Mouse (Mus musculus) heart, embryonic 11.5 days (tissue): ENCODE measurements at regions not wholly inside any gene's neighbourhood (a gene's known extent, or its start where the extent isn't known, plus 50 kb on each side); places are given as distances from the start of the nearest gene placed in this dataset.

Experiments
- ATAC-seq: fragments of 200-750 bp; cut with Nextera tagmentation; replicated peaks from 2 replicates; pipeline ENCODE4 v1.8.0; 2017; ENCODE audit warnings: moderate library complexity; ENCODE audit not compliant: insufficient number of reproducible peaks, low FRiP score, low TSS enrichment
- H3K27ac ChIP-seq: fragments of 300-500 bp; sonication (generic); 2 replicates; pipeline ENCODE4 v1.5.1; 2014; ENCODE audit warnings: mild to moderate bottlenecking, low read depth, low read length
- H3K27me3 ChIP-seq: fragments of 300-500 bp; sonication (generic); 2 replicates; pipeline ENCODE4 v1.6.1; 2014; ENCODE audit warnings: mild to moderate bottlenecking, low read length, mixed read lengths; ENCODE audit not compliant: control insufficient read depth, insufficient read depth
- H3K36me3 ChIP-seq: fragments of 300-500 bp; sonication (generic); 2 replicates; pipeline ENCODE4 v1.6.1; 2014; ENCODE audit warnings: mild to moderate bottlenecking, low read length, moderate library complexity, mixed read lengths; ENCODE audit not compliant: control insufficient read depth, insufficient read depth
- H3K4me1 ChIP-seq: fragments of 300-500 bp; sonication (generic); 2 replicates; pipeline ENCODE4 v1.6.1; 2014; ENCODE audit warnings: low read length; ENCODE audit not compliant: control insufficient read depth, insufficient read depth
- H3K4me2 ChIP-seq: fragments of 300-500 bp; sonication (generic); 2 replicates; pipeline ENCODE4 v1.6.1; 2014; ENCODE audit warnings: mild to moderate bottlenecking, moderate library complexity
- H3K4me3 ChIP-seq: fragments of 300-500 bp; sonication (generic); 2 replicates; pipeline ENCODE4 v1.5.1; 2014; ENCODE audit warnings: low read depth, low read length
- H3K9ac ChIP-seq: fragments of 300-500 bp; sonication (generic); 2 replicates; pipeline ENCODE4 v1.6.1; 2014; ENCODE audit warnings: mild to moderate bottlenecking, low read depth, low read length, moderate library complexity
- H3K9me3 ChIP-seq: fragments of 300-500 bp; sonication (generic); replicated peaks from 2 replicates; pipeline ENCODE4 v1.6.1; 2016; ENCODE audit warnings: low read length; ENCODE audit not compliant: control insufficient read depth
- WGBS: fragments of 180-500 bp; shearing (Covaris S2); extraction: QIAGEN DNeasy Blood & Tissue Kit; methylation state at CpG from one replicate; pipeline ENCODE4 v1.1.7; 2014; ENCODE audit not compliant: insufficient replicate concordance; 5-methylcytosine and 5-hydroxymethylcytosine counted together

DNA sequence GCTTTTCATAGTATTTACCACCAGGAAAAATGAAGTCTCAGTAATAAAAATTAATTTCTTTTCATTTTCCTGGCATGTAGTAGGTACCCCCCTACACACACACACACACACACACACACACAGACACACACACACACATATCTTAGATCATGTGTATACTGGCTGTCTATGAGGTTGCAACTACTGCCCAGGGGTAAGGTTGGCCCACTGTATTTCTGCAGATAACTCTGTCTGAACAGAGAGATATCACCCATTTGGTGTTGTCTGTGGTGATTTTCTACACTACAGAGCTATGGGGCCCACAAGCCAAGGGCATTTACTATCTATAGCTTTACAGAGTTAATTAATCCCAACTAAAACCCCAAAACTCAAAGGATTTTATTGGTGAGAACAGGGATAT is 188.9 kb downstream of the Car2 start:
- H3K27me3 ChIP-seq: no peaks in the 10 kb centered on the region
- H3K4me2 ChIP-seq: no peak overlapping the region
- H3K4me1 ChIP-seq: no peaks in the 10 kb centered on the region
- H3K9ac ChIP-seq: no peak overlapping the region
- H3K27ac ChIP-seq: no peak overlapping the region
- no peaks in the 10 kb centered on the region for H3K9me3 ChIP-seq
- no peak overlapping the region for H3K4me3 ChIP-seq
- ATAC-seq: no peak
- H3K36me3 ChIP-seq: no peaks in the 10 kb centered on the region

DNA sequence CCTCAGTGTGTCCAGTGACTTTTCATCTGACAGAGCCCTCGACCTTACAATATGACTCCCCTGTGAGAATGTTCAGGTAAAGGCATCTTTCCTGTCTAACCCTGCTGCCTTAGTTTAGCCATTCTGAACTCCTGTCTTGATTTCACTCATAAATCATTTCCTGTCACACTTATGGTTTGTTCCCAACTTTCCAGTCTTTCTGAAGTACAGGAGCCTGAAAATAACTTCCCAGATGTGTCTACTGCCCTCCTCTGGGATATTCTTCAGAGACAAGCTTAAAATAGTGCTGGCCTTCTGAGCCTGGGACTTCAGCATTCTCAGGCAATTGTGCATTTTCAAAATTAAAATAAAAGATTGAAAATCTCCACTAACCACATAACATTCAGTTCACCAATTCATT is 204.1 kb downstream of the Car2 start:
- Histone ChIP-seq H3K27ac (no peak overlapping the region), H3K36me3 (no peaks in the 10 kb centered on the region), H3K9ac (no peak overlapping the region), H3K27me3 (no peaks in the 10 kb centered on the region), H3K4me2 (no peak overlapping the region), H3K4me3 (no peak overlapping the region), H3K9me3 (no peaks in the 10 kb centered on the region), H3K4me1 (no peaks in the 10 kb centered on the region)
- no peak for ATAC-seq
- WGBS: 84% methylated on average over 1 of the region's 1 CpGs

DNA sequence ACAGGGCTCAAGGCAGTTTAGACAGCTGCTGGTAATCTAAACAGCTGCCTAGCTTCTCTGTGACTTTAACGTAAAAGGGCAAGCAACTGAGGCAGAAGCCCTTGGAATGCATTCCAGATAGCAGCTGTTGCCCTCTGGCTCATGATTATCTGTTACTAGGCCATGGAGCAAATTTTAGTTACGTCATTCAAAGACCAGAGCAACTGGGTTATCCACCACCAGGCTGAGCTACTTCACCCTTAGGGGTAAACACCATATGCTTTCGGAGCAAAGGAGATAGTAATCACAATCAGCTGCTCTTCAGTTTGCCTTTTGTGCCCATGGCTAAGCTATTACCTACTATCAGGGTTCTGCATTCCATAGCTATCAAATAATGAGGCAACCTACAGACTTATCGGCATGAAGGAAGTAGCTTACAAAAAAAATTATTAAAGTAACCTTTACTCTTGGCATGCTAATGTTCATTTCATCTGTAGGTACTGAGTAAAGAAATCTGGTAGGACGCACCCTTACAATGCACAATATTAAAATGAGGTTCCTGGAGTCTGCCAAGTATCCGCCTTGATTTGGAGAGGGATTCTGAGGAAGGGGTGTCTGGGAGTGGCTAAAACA is 212.2 kb downstream of the Car2 start:
- H3K27me3 ChIP-seq: no peaks in the 10 kb centered on the region
- no peak overlapping the region for H3K9ac ChIP-seq
- H3K4me3 ChIP-seq: no peak overlapping the region
- no peak for ATAC-seq
- no peaks in the 10 kb centered on the region for H3K4me1 ChIP-seq
- no peak overlapping the region for H3K27ac ChIP-seq
- no peaks in the 10 kb centered on the region for H3K36me3 ChIP-seq
- WGBS: 47% methylated on average over 6 of the region's 6 CpGs
- no peaks in the 10 kb centered on the region for H3K9me3 ChIP-seq
- no peak overlapping the region for H3K4me2 ChIP-seq

DNA sequence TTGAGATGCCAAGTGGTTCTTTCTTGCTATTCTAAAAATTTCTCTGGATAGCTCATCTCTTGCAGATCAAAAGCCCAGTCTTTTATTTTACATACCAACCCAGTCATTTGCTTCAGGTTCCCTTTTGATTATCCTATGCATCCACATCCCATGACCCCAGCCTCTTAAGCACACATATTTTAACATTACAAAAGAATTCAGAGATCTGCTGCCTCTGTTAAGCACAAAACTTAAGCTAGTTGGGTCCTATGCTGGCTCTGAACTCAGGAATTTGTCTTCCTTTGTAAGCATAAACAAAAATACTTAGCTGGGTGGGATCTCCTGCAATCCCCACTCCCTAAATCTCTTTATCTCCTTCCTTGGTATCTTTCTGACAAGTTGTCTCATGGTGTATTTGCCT is 212.9 kb downstream of the Car2 start:
- Histone ChIP-seq H3K4me1 (no peaks in the 10 kb centered on the region), H3K9ac (no peak overlapping the region), H3K27ac (no peak overlapping the region), H3K4me3 (no peak overlapping the region), H3K4me2 (no peak overlapping the region), H3K36me3 (no peaks in the 10 kb centered on the region), H3K27me3 (no peaks in the 10 kb centered on the region), H3K9me3 (no peaks in the 10 kb centered on the region)
- ATAC-seq: no peak

DNA sequence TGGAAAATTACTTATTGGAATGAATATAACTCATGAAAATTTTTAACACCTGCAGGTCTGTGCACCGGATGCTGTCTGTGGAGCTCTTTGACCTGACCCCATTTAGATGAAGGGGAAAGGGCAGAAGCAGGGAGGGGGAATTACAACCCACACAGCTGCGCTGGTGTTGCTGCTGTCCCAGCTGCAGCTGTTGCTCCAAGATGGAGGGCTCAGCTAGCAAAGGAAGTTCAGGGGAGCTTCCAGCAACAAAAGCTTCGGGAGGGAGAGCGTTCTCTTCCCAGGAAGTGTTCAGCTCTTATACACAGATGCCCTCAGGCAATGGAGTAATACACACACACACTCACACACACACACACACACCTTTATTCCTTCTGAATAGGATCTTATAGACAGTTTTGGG is 219.6 kb downstream of the Car2 start:
- H3K27me3 ChIP-seq: no peaks in the 10 kb centered on the region
- no peak overlapping the region for H3K4me2 ChIP-seq
- H3K4me3 ChIP-seq: no peak overlapping the region
- no peaks in the 10 kb centered on the region for H3K4me1 ChIP-seq
- 61% methylated on average over 4 of the region's 4 CpGs for WGBS
- no peak overlapping the region for H3K9ac ChIP-seq
- no peak for ATAC-seq
- H3K27ac ChIP-seq: no peak overlapping the region
- no peaks in the 10 kb centered on the region for H3K36me3 ChIP-seq
- H3K9me3 ChIP-seq: no peaks in the 10 kb centered on the region

DNA sequence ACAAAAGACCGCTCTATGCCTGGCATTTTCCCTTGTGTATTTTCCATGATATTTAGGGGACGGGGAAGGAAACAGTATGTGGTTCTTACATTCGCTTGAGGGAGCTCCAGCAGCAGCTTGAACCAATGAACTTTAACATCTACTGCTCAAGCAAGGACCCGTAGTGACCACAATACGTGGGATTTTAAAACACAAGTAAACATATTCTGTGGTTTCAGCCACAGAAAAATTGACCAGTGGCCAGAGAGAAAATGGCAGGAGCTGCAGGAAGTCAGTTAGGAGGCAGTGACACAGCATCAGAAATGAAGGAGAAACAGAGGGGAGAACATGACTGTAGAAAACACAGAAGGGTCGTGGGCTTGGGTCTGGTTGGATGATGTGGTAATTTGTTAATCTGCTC is 220.2 kb downstream of the Car2 start:
- no peak overlapping the region for H3K4me3 ChIP-seq
- no peak overlapping the region for H3K4me2 ChIP-seq
- no peaks in the 10 kb centered on the region for H3K36me3 ChIP-seq
- H3K27me3 ChIP-seq: no peaks in the 10 kb centered on the region
- no peaks in the 10 kb centered on the region for H3K9me3 ChIP-seq
- H3K9ac ChIP-seq: no peak overlapping the region
- H3K4me1 ChIP-seq: no peaks in the 10 kb centered on the region
- WGBS: 82% methylated on average over 6 of the region's 6 CpGs
- no peak for ATAC-seq
- H3K27ac ChIP-seq: no peak overlapping the region

DNA sequence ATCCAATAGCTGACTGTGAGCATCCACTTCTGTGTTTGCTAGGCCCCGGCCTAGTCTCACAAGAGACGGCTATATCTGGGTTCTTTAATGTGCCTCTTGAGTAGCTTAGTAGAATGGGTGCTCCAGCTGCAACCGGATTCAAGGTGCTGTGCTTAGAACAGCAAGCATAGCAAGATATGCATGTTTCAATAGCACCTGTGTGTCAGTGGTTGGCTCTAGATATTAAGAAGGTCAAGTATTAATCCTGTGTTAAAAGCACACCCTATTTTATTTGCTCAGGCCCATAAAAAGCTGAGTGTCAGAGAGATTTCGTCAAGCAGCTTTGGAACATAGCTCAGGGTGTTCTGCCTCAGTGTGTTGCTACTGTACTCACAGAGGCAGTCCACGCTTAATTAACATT is 221.2 kb downstream of the Car2 start:
- ATAC-seq: no peak
- Histone ChIP-seq H3K4me1 (no peaks in the 10 kb centered on the region), H3K9ac (no peak overlapping the region), H3K4me2 (no peak overlapping the region), H3K4me3 (no peak overlapping the region), H3K36me3 (no peaks in the 10 kb centered on the region), H3K27me3 (no peaks in the 10 kb centered on the region), H3K27ac (no peak overlapping the region), H3K9me3 (no peaks in the 10 kb centered on the region)
- WGBS: 79% methylated on average over 5 of the region's 5 CpGs

DNA sequence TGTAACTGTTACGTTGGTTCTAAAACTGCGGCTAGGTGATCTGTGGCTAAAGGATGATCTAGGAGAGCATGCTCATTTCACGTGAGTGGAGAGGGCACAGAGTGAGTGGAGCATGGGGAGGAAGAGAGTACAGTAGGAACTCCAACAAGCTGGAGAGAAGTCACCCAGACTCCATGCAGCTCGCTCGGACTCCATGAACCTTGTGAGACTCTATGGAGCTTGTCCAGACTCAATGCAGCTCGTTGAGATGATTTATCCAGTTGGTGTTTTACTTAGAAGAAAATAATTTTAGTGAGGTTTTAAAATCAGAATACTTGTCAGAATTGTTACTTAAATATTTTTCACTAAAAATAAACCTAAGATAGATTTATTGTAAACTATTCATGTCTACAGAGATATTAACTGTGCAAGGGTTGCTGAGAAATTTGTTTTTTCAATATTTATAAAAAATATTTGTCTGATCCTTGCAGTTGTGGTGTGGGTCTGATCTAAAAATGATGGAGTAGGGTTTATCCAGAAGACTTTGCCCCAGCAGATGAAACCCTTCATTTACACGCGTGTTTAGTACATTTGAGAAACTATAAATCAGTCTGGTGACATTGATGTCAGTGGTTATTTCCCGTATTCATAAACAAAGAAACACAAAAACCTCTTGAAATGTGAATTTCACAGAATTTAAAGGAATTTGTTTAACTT is 222.3 kb downstream of the Car2 start:
- no peak for ATAC-seq
- Histone ChIP-seq H3K9me3 (no peaks in the 10 kb centered on the region), H3K4me1 (no peaks in the 10 kb centered on the region), H3K4me2 (no peak overlapping the region), H3K36me3 (no peaks in the 10 kb centered on the region), H3K9ac (no peak overlapping the region), H3K27me3 (no peaks in the 10 kb centered on the region), H3K27ac (no peak overlapping the region), H3K4me3 (no peak overlapping the region)
- WGBS: 80% methylated on average over 9 of the region's 9 CpGs

DNA sequence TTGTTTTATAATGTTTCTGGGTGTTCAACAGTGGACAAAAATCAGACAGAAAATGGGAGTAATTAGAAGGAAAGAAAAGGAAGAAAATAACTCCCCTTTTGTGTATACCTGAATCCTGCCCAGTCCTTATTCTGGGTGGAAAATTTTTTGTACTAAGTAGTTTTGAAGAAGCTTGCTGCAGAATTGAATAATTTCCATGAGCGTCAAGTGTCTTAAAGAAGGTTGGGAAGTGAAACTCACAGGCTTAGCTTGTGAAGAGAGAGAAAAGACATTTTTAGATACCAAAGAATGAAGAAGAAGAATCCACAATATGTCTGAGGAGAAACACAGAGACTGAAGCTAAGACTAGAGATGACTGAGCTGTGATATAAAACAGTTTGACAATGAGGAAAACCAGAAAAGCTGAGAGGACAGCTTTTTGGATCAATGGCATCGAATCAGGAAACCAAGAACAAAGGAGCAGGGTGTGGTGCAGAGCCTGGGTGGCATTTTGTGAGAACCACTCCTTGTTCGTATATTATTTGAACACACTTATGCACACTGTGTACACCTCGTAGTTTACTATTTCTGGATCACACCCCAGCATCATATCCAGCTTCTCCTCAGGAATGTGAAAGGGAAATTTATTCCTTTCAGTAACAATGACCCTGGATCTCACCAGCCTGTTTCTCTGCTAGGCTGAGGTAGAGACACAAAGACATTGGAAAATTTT is 221.9 kb downstream of the Gm9733 start:
- ATAC-seq: no peak
- 61% methylated on average over 4 of the region's 4 CpGs for WGBS
- H3K4me1 ChIP-seq: no peaks in the 10 kb centered on the region
- H3K27me3 ChIP-seq: no peaks in the 10 kb centered on the region
- H3K36me3 ChIP-seq: no peaks in the 10 kb centered on the region
- H3K4me2 ChIP-seq: no peak overlapping the region
- H3K4me3 ChIP-seq: no peak overlapping the region
- H3K27ac ChIP-seq: no peak overlapping the region
- no peak overlapping the region for H3K9ac ChIP-seq
- no peaks in the 10 kb centered on the region for H3K9me3 ChIP-seq
